Mouse (Mus musculus) lung, adult 2 months (tissue): Measurements from ENCODE around the gene 1700034J05Rik.

Source experiments
- CTCF ChIP-seq: fragments of 200-500 bp; IDR thresholded peaks from 2 replicates; pipeline ENCODE4 v1.5.1; 2011; ENCODE audit warnings: mild to moderate bottlenecking, low read length, control low read depth; ENCODE audit not compliant: insufficient read depth
- POLR2A ChIP-seq: fragments of 200-500 bp; IDR thresholded peaks from 2 replicates; pipeline ENCODE4 v1.6.1; 2011; ENCODE audit warnings: low read depth, mild to moderate bottlenecking, control low read depth, low read length, borderline replicate concordance; ENCODE audit errors: extremely low read depth

DNA sequence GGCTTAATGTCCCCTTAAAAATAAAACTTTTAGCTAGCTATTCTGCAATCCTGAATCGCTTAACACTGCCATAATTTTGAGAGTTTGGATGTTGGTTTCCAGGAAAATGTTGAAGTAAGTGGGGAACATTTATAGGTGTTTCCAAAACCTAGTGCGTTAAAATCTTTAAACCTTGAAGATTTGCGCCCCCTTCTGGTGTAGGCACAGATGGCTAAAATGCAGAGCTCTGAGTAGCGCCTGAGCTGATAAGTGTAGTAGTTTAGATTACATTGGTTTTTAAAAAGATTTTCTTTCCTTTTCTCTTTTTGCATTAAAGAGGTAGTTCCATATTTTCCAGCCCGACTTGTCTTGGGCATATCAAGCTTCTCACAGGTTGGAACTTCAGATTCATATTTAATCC lies 40.0 kb upstream of the 1700034J05Rik start:
- TF ChIP-seq CTCF (peak; percentile 25; the same call in 1 of the 2 replicates), POLR2A (no peak)
